Mouse (Mus musculus): ENCODE measurements around the gene Zfp420.

Gene Zfp420

DNA sequence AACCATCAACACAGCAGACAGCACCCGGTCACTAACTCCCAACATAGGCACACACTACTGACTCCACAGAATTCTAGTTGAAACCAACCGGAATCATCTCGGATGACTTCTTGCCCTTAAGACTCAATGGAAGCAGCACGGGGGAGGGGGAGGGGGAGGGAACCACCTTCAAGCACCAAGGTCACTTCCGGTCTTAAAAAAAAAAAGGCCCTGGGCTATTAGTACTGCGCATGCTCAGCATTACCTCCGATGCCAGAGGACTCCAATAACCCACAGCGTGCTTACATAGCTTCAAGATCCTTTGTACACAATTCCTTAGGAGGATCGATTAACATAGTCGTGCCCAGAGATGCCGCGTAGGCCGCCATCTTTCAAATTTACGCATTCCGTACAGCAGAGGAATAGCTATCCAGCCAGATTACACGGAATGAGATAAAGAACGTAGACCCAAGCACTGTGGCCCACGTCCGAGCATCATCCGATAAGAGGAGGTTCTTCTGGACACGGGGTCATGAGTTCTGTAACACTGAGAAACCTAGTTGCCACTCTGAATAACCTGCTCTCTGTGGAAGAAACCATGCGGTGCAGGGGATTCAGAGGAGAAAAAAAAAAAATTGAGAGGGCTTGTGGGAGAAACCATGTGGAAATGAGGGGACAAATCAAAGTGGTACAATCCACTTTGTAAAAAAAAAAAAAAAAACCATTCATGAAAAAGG is 46.3 kb downstream of the Zfp420 start, which contains the start of gene Zfp27:
TSS of gene Zfp27 (minus strand) at position 607 of the 716 bp plus-strand sequence.
- DNase-seq = peak; percentile 45 to 46

DNA sequence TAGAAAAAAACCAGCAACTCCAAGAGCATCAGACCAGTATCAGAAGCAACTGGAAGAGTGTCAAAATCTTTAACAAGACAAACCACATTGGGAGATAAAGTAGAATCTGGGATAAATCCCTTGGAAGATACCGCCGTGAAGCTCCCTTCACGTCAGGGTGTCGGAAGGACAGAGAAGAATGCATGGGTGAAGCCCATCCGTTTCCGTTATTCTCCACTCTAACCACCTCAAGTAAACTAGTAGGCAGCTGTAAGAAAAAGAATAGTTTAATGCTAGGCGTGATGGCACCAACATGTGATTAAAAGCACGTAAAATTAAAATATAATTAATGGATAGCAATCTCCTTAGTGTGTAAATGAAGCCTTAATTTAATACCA is 46.9 kb downstream of the Zfp420 start:
- DNase-seq = no peak

DNA sequence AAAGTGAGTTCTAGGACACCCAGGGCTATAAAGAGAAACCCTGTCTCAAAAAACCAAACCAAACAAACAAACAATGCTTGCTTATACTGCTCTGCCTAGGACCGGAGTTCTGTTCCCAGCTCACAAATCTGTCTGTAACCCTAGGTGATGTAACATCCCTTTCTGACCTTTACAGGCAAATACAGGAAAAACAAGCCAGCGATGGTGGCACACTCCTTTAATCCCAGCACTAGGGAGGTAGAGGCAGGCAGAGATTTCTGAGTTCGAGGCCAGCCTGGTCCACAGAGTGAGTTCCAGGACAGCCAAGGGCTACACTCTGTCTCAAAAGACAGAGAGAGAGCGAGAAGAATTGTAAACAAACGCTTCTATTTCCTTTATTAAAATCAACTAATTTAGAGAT is 47.4 kb downstream of the Zfp420 start:
- DNase-seq = no peak

DNA sequence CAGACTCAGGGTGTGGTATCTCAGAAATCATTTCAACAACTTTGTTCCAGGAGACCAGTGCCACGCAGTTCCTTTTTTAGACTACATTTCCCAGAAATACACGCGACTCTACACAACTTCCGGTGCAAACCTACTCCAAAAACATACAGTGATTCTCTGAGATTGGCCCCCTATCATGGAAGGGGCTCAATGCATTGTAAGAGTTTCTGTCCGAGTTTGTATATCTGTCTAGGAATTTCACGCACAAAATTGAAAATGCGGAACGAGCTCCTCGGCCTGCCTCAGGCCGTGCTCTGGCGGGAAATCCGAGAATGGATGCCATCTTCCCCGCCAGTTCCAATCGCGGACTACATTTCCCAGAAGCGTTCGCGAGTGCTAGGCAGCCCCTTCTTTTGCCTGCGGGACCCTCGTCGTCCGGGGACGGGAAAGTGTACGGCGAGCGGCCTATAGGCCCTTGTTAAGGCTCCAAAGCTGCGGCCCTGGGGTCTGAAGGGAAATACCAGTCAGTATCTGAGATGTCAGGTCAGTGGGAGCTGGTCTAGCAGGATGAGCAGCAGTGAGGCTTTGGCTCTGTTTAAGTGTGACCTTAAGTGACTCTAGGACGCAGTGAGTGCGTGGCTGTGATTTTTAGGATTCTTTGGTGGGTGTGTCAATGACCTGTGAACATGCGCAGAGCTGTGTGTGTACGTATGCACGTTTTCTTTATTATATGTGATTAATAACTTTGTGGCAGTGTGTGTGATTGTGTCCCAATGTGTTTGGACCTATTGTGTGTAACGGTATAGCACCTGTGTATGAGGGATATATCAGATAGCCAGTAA is 48.6 kb downstream of the Zfp420 start, which contains the start of gene Zfp383:
TSS of gene Zfp383 (plus strand) at position 94 of the 821 bp plus-strand sequence.
- peak; percentile 76 to 79 for DNase-seq

DNA sequence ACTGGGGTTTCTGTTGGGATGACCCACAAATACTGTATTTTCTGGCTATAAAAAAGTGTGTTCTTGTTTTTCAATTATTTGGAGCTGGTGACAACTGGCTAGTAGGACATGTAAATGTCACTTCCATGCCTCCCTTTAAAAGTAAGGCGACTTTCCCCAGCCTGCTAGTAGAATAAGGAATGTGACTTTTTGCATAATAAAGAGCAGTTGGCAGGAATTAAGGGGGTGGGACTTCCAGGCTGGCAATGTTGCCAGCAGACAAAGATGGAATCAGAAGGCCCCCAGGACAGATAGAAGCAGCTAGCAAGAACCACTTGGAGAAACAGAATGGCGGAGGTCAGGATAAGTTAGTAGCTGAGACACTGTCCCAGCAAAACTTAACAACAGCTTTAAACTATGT is 50.5 kb downstream of the Zfp420 start:
- DNase-seq = no peak

DNA sequence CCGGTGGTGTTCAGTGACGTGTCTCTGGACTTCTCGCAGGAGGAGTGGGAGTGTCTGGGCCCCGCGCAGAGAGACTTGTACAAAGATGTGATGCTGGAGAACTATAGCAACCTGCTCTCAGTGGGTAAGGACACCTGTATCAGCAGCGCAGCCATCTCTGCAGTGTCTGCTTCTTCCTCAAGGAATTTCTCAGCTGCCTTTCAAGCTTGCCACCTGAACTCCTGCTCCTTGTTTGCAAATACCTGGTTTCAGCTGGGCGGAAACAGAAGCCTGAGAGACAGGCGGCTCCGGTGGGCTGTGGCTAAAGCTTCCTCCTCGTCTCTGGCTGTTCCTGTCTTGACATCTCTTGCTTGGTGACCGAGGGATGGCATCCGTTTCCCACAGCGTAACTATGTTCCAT is 52.4 kb downstream of the Zfp420 start:
- DNase-seq = no peak

DNA sequence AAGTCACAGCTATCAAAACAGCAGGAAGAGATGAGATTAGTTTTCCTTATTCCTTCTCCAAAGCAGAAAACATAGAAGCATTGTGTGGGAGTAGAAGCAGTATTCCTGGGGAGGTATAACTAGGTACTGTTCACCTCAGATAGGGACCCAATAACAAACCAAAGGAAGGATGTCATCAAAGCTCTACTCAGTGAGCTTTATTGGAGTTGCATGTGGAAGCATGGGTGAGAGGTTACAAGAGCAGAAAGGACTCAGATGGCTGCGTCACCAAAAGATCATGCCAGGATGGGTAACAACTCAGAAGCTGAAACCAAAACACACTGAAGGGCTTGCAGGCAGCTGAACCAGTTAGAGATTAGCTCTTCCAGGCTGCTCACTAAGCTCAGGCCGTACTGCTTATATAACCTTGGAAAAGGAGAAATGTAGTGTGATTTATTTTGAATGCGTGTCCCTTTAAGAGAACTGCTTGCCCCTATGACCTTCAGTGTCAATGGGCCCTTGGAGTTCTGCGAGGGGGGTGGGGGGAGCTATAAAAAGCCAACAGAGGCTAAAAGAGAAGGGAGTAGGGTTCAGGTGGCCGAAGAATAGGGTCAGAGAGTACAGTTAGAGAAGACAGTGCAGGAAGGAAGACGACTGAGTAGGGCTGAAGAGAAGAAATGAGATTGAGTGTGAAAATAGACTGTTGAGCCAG is 57.7 kb downstream of the Zfp420 start:
- no peak for DNase-seq

DNA sequence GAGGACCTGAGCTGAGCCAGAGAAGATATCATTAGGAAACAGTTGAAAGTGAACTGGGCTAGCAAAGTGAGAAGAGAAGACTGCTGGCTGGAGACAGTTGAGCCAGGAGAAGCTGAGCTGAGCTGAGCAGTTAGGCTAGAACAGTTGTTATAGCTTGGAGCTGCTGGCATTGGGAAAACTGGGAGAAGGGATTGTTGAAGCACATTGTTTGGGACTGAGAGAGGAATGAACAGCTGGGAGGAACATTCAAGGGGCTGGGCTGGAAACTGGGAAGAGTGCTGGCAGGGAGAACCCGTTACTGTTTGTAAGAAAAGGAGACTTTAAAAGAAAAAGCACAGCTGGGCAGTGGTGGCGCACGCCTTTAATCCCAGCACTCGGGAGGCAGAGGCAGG is 58.3 kb downstream of the Zfp420 start:
- no peak for DNase-seq

DNA sequence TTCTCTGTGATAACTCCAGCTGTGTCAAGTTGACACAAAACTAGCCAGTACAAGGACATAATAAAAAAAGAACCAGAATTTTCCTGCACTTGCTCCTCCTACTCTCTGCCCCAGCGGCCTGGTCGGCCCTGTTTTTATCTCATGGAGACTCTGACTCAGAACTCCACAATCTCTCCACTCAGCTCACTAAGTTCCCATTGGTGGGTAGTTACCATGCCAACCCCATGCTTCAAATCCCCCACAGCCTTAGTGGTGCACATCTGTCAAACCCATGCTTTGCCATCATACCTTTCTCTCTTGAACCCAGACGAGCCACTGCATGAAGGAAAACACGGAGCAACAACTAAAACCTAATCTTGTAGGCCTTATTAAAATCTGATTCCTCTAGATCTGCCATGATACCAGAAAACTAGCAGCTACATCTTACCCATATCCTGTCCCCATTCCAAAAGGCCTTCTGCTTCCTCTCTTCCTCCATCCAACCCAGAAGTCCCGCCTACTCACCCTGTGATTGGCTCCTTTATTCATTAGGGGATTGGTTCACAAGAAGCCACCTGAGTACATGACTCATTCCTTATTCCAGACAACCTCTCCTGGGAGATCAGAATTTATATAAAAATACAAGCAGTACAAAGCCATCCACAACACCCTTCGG is 61.8 kb downstream of the Zfp420 start:
- DNase-seq = no peak

DNA sequence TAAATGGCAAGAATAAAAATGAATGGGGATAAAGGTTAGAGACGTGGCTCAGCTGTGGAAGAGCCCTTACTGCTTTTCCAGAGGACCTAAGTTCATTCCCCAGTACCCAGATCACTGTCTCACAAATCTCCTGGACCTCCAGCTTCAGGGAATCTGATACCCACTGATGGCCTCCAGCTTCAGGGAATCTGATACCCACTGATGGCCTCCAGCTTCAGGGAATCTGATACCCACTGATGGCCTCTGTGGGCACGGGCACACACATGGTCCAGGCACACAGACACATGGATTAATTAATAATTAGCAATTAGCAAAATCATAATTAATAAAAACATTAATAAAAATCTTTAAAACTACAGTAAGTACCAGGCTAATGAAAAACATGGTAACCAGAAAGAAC is 63.0 kb downstream of the Zfp420 start:
- no peak for DNase-seq

Measured in thymus, postnatal 36 days (tissue).